Mouse (Mus musculus) intestine, postnatal 0 days (tissue): Measurements from ENCODE around the gene Wnt9a. TPM values are rescaled to one million over a fixed set of nuclear protein-coding genes. Genes with fewer than 3 reads are reported as not detected.

Experiments used
- ATAC-seq: fragments of 200-750 bp; cut with Nextera tagmentation; 2 replicates; pipeline ENCODE4 v1.8.0; 2017; ENCODE audit warnings: mild to moderate bottlenecking, moderate TSS enrichment, moderate library complexity
- H3K27ac ChIP-seq: fragments of 300-500 bp; sonication (generic); 2 replicates; pipeline ENCODE4 v1.5.1; 2014; ENCODE audit warnings: mild to moderate bottlenecking, low read depth, low read length, moderate library complexity
- H3K27me3 ChIP-seq: fragments of 300-500 bp; sonication (generic); replicated peaks from 2 replicates; pipeline ENCODE4 v1.6.1; 2014; ENCODE audit warnings: low read length, mixed read lengths; ENCODE audit not compliant: control insufficient read depth, insufficient read depth
- H3K36me3 ChIP-seq: fragments of 300-500 bp; sonication (generic); 2 replicates; pipeline ENCODE4 v1.6.1; 2014; ENCODE audit warnings: mild to moderate bottlenecking, moderate library complexity; ENCODE audit not compliant: control insufficient read depth, insufficient read depth
- H3K4me1 ChIP-seq: fragments of 300-500 bp; sonication (generic); replicated peaks from 2 replicates; pipeline ENCODE4 v1.6.1; 2014; ENCODE audit warnings: antibody characterized with exemption, low read length, mixed read lengths; ENCODE audit not compliant: control insufficient read depth, insufficient read depth
- H3K4me2 ChIP-seq: fragments of 300-500 bp; sonication (generic); replicated peaks from 2 replicates; pipeline ENCODE4 v1.6.1; 2014; ENCODE audit warnings: low read depth, mild to moderate bottlenecking, moderate library complexity
- H3K4me3 ChIP-seq: fragments of 300-500 bp; sonication (generic); 2 replicates; pipeline ENCODE4 v1.5.1; 2014; ENCODE audit warnings: low read depth, low read length
- H3K9ac ChIP-seq: fragments of 300-500 bp; sonication (generic); 2 replicates; pipeline ENCODE4 v1.6.1; 2014; ENCODE audit warnings: mild to moderate bottlenecking, low read depth, low read length
- H3K9me3 ChIP-seq: fragments of 300-500 bp; sonication (generic); 2 replicates; pipeline ENCODE4 v1.6.1; 2016; ENCODE audit warnings: mixed run types; ENCODE audit not compliant: control insufficient read depth
- CTCF ChIP-seq: sonication (generic); IDR thresholded peaks from 2 replicates; pipeline ENCODE4 v1.5.1; 2016; ENCODE audit warnings: low read depth, mild to moderate bottlenecking, control low read depth, antibody characterized with exemption, moderate library complexity
- WGBS: fragments of 180-500 bp; shearing (Covaris S2); extraction: QIAGEN DNeasy Blood & Tissue Kit; methylation state at CpG from one replicate; pipeline ENCODE4 v1.1.7; 2014; 5-methylcytosine and 5-hydroxymethylcytosine counted together
- polyA plus RNA-seq: library from polyadenylated mRNA; unstranded; fragments of >200 nt; fragmentation: Nextera tagmentation; extraction: Ambion mirVana; gene quantifications from 2 replicates; pipeline ENCODE4 v1.2.1, GENCODE M21; 2015

The Wnt9a gene
- polyA plus RNA-seq, 1 experiment from 2014 or later: 2.2 TPM

GRCm38 (mm10) chr11:59282111-59282510 lies 24.6 kb upstream of the Wnt9a start:
- TF ChIP-seq CTCF: no peak
- H3K4me3 ChIP-seq: no peak overlapping the region
- ATAC-seq: no peak
- H3K9me3 ChIP-seq: no peaks in the 10 kb centered on the region
- H3K36me3 ChIP-seq: no peaks in the 10 kb centered on the region
- H3K27me3 ChIP-seq: peaks cover 40% of the 10 kb centered on the region
- H3K4me2 ChIP-seq: no peak overlapping the region
- H3K9ac ChIP-seq: no peak overlapping the region
- H3K27ac ChIP-seq: no peak overlapping the region
- 56% methylated on average over 5 of the region's 5 CpGs for WGBS
- H3K4me1 ChIP-seq: no peaks in the 10 kb centered on the region

GRCm38 (mm10) chr11:59282933-59283332 lies 23.8 kb upstream of the Wnt9a start:
- no peak overlapping the region for H3K27ac ChIP-seq
- no peak overlapping the region for H3K4me2 ChIP-seq
- H3K4me1 ChIP-seq: no peaks in the 10 kb centered on the region
- no peak overlapping the region for H3K9ac ChIP-seq
- peaks cover 48% of the 10 kb centered on the region for H3K27me3 ChIP-seq
- 55% methylated on average over 10 of the region's 10 CpGs for WGBS
- no peak overlapping the region for H3K4me3 ChIP-seq
- ATAC-seq: no peak
- no peaks in the 10 kb centered on the region for H3K36me3 ChIP-seq
- no peaks in the 10 kb centered on the region for H3K9me3 ChIP-seq
- TF ChIP-seq CTCF: no peak

- Histone ChIP-seq H3K4me2 (no peak overlapping the region), H3K27ac (no peak overlapping the region), H3K9me3 (no peaks in the 10 kb centered on the region), H3K27me3 (peaks cover 60% of the 10 kb centered on the region), H3K36me3 (no peaks in the 10 kb centered on the region), H3K9ac (no peak overlapping the region), H3K4me3 (no peak overlapping the region), H3K4me1 (no peaks in the 10 kb centered on the region)
- no peak for TF ChIP-seq CTCF
- 18% methylated on average over 14 of the region's 14 CpGs for WGBS
- no peak for ATAC-seq
These were observed 22.6 kb upstream of the Wnt9a start for GRCm38 (mm10) chr11:59284146-59284545.

- Histone ChIP-seq H3K4me1 (no peaks in the 10 kb centered on the region), H3K4me2 (no peak overlapping the region), H3K36me3 (no peaks in the 10 kb centered on the region), H3K9me3 (no peaks in the 10 kb centered on the region), H3K27me3 (peaks cover 84% of the 10 kb centered on the region), H3K27ac (no peak overlapping the region), H3K4me3 (no peak overlapping the region), H3K9ac (no peak overlapping the region)
- ATAC-seq: no peak
- 1% methylated on average over 25 of the region's 25 CpGs for WGBS
- TF ChIP-seq CTCF: no peak
These were observed 17.0 kb upstream of the Wnt9a start for GRCm38 (mm10) chr11:59289706-59290105.

- peak within 1 kb of the TSS; percentile 20; the same call in 1 of the 2 replicates for H3K4me3 ChIP-seq
- H3K9ac ChIP-seq: no peak within 1 kb of the TSS
- no peak within 1 kb of the TSS for H3K27ac ChIP-seq
- peak within 1 kb of the TSS; percentile 48 for H3K4me2 ChIP-seq
- H3K4me1 ChIP-seq: no peaks in the 10 kb centered on the region
- no peak for ATAC-seq
- no peaks in the 10 kb centered on the region for H3K36me3 ChIP-seq
- TF ChIP-seq CTCF: no peak
- 2% methylated on average over 45 of the region's 60 CpGs for WGBS
- H3K27me3 ChIP-seq: peaks cover 77% of the 10 kb centered on the region
- no peaks in the 10 kb centered on the region for H3K9me3 ChIP-seq
These were observed 15.9 kb upstream of the Wnt9a start, which contains the start of gene Wnt3a for GRCm38 (mm10) chr11:59290702-59291303. TSS of gene Wnt3a (minus strand) at chr11:59290752.

GRCm38 (mm10) chr11:59293616-59294015 lies 13.1 kb upstream of the Wnt9a start:
- 27% methylated on average over 7 of the region's 7 CpGs for WGBS
- peak; percentile 87 for TF ChIP-seq CTCF
- H3K27me3 ChIP-seq: peaks cover 65% of the 10 kb centered on the region
- no peaks in the 10 kb centered on the region for H3K36me3 ChIP-seq
- H3K4me3 ChIP-seq: no peak overlapping the region
- no peak overlapping the region for H3K4me2 ChIP-seq
- H3K9ac ChIP-seq: no peak overlapping the region
- no peaks in the 10 kb centered on the region for H3K9me3 ChIP-seq
- H3K27ac ChIP-seq: no peak overlapping the region
- no peak for ATAC-seq
- H3K4me1 ChIP-seq: no peaks in the 10 kb centered on the region
